Mouse (Mus musculus): ENCODE data around the gene Wdr35. TPM values are rescaled to one million over a fixed set of nuclear protein-coding genes. Genes with fewer than 3 reads are reported as not detected.

Gene Wdr35
- polyA plus RNA-seq, 1 experiment: 16.6 TPM

DNA sequence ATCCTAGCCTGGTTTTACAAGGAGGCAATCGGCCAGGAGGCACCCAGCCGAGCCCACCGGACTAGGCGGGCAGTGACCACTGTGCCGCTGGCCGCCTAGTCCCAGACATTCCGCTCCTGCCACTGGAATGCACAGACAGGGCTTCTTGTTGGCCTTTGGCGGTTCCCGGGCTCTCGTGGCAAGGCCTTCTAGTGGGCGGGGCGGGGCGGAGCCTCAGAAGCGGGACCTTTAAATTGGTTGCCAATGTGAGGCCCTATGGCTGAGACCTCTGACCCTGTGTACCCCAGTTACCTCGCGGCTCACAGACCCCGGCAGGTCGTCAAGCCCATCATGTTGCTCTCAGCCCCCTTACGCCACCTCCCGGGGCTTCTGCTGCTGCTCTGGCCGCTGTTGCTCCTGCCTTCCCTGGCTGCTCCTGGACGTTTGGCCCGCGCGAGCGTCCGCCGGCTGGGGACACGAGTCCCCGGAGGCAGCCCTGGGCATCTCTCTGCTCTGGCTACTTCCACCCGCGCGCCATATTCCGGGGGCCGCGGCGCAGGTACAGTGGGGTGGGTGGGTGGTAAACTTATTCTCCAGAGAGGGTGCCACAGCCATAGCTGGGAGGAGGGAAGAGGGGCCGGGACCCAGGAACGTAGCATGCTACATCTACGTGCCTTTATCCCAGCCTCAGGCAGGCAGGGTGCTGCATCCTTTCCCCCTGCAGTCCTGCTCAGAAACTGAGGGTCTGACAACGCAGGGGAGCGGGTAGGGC, 25.8 kb upstream of the Wdr35 start, which contains the start of gene Matn3:
Gene Matn3, plus strand, starts transcription at position 216 of the 751 bp plus-strand sequence.
- DNase-seq (ENCODE audit: low read depth): peak; percentile 72
- TF ChIP-seq CTCF (IDR thresholded peaks at IDR 0.05; ENCODE audit: borderline replicate concordance, extremely low read depth, insufficient read depth, insufficient read length): no peak
- no peak for TF ChIP-seq POLR2A (IDR thresholded peaks at IDR 0.05; ENCODE audit: borderline replicate concordance, extremely low read depth, insufficient read depth, insufficient read length, poor library complexity, severe bottlenecking)

DNA sequence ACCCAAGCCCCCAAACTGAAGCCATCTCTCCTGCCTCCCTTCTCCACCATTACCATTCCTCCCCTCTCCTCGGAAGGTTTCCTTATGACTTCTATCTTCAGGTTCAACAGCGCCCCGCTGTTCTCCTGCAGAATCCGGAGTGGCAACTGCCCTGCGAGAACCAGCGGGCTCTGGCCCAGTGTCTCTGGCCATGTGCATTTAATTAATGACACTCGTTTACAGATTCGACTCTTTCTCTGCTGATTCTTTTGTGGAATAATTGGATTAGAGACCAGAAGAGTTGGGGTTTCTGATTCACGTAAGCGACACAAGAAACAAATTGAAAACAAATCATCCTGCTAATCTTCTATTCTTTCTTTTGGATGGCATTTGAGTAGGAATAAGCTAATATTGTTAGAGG, 20.6 kb upstream of the Wdr35 start:
- TF ChIP-seq CTCF (IDR thresholded peaks at IDR 0.05; ENCODE audit: borderline replicate concordance, extremely low read depth, insufficient read depth, insufficient read length) (no peak), POLR2A (IDR thresholded peaks at IDR 0.05; ENCODE audit: borderline replicate concordance, extremely low read depth, insufficient read depth, insufficient read length, poor library complexity, severe bottlenecking) (no peak)
- no peak for DNase-seq (ENCODE audit: low read depth)

DNA sequence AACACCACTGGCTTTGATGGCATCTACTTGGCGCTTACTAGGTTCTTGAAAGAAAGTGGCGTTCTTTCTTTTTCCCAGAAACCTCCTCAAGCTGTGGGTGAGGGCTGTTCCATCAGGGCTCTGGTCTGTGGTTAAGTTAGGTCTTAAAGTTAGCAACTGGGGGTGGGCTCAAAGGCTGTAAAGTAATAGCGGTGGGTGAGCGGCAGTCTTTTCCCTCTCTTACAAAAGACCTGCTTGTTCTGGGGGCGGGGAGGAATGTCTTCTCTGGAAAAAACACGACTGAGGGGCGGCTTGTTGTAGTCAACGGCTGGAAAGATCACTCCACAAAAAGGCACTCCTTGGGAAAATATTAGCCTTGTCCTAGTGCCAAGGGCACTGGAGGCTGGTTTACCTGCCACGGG, 19.5 kb upstream of the Wdr35 start:
- TF ChIP-seq CTCF (IDR thresholded peaks at IDR 0.05; ENCODE audit: borderline replicate concordance, extremely low read depth, insufficient read depth, insufficient read length) (no peak), POLR2A (IDR thresholded peaks at IDR 0.05; ENCODE audit: borderline replicate concordance, extremely low read depth, insufficient read depth, insufficient read length, poor library complexity, severe bottlenecking) (no peak)
- DNase-seq (ENCODE audit: low read depth): no peak

DNA sequence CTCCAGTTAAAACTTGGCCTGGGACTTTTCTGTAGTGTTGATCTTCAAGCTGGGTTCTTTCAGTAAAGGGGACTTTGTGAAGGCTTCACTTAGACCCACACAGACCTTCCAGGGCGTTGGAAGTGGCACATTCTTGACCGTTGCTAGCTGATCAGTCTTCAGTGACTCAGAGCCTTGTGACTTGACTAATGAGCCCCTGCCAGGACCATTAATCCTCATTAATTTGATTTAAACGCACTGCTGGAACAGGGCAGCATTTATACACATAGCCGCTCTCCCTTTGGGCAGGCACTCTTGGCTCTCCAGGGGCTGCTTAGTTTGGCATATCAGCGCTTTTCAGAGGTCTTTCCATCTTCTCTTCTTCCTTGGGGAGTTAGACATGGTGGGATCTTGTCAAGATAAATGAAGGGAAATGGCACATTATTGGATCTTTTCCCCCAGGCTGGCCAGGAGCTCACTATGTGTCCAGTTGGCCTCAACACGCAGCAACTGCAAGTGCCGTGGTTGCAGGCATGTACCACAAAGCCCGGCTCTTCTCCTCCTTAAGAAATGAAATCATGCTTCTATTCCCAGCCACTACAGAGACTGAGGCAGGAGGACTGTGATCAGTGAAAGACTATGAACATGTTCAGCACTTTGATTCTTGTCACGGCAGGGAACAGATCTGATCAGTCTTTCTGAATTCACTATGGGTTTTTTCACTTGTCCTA, 11.9 kb upstream of the Wdr35 start:
- TF ChIP-seq CTCF (IDR thresholded peaks at IDR 0.05; ENCODE audit: borderline replicate concordance, extremely low read depth, insufficient read depth, insufficient read length) (no peak), POLR2A (IDR thresholded peaks at IDR 0.05; ENCODE audit: borderline replicate concordance, extremely low read depth, insufficient read depth, insufficient read length, poor library complexity, severe bottlenecking) (no peak)
- peak; percentile 18 for DNase-seq (ENCODE audit: low read depth)

DNA sequence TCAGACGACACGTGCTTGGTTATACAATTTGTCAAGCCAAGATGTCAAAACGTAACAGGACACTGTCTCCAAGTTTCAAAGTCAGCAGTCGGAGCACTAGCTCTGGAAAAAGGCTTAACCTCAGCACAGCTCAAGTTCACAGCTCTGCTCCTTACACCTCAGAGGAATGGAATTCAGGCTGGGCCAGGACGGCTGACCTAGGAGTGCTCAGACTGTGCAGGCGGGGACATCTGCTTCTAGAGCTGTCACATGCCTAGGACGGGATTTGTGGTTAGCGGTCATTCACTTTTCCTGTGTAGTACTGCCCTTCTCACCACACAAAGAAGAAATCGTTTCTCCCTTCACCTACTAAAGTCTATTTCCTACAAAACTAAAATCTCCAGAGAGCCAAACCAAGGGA, 3.9 kb upstream of the Wdr35 start:
- peak; percentile 20 for DNase-seq (ENCODE audit: low read depth)
- no peak for TF ChIP-seq POLR2A (IDR thresholded peaks at IDR 0.05; ENCODE audit: borderline replicate concordance, extremely low read depth, insufficient read depth, insufficient read length, poor library complexity, severe bottlenecking)

DNA sequence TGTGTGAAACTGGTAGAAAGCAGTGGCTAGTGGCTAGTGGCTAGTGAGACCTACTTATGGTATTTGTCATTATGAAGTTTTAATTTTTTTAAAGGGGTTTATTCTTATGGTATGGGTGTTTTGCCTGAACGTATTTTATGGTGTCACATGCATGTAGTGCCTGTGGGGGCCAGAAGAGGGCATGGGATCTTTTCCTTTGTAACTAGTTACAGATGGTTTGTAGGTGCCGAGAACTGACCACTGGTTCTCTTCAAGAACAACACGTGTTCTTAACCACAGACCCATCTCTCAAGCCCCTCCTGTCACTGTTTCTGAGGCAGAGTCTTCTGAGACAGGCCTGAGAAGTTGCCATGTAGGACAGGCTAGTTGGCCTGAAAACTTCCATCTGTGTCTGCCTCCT, 1.4 kb downstream of the Wdr35 start:
- no peak for TF ChIP-seq CTCF (IDR thresholded peaks at IDR 0.05; ENCODE audit: borderline replicate concordance, extremely low read depth, insufficient read depth, insufficient read length)
- TF ChIP-seq POLR2A (IDR thresholded peaks at IDR 0.05; ENCODE audit: borderline replicate concordance, extremely low read depth, insufficient read depth, insufficient read length, poor library complexity, severe bottlenecking): no peak
- DNase-seq (ENCODE audit: low read depth): no peak

DNA sequence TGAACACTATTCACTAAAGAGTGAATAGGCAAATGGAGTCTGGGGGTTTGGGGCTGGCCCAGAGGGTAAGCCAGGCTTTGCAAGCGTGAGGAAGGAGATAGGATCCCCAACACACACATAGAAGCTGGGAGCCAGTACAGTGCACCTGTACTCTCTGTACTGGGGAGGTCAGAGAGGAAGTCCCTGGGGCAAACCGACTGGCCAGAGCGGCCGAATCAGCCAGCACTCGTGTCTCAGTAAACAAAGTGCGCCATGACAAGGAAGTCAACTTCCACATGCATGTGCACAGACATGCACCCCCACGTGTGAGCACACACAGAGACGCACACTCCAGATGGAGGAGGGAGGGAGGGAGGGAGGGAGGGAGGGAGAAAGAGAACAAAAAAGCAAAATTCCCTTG, 19.5 kb downstream of the Wdr35 start:
- TF ChIP-seq POLR2A (IDR thresholded peaks at IDR 0.05; ENCODE audit: borderline replicate concordance, extremely low read depth, insufficient read depth, insufficient read length, poor library complexity, severe bottlenecking): no peak
- no peak for TF ChIP-seq CTCF (IDR thresholded peaks at IDR 0.05; ENCODE audit: borderline replicate concordance, extremely low read depth, insufficient read depth, insufficient read length)
- no peak for DNase-seq (ENCODE audit: low read depth)

DNA sequence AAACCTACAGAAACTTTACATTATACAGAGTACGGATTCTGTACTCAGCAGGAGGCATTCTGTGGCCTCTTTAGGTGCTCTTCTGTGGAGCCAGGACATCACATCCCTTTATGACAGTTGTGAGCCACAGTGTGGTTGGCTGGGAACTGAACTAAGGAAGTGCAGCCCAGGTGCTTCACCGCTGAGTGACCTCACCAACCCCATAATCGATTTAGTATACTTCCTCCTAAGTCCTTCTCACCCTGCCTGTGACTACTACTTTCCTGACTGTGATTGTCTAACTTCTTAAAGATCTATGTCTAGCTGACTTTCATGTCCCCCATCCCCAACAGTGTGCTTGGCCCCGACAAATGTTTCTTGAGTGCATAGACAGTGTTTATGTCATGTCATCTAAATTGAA, 24.6 kb downstream of the Wdr35 start:
- DNase-seq (ENCODE audit: low read depth): no peak
- TF ChIP-seq CTCF (IDR thresholded peaks at IDR 0.05; ENCODE audit: borderline replicate concordance, extremely low read depth, insufficient read depth, insufficient read length) (no peak), POLR2A (IDR thresholded peaks at IDR 0.05; ENCODE audit: borderline replicate concordance, extremely low read depth, insufficient read depth, insufficient read length, poor library complexity, severe bottlenecking) (no peak)

DNA sequence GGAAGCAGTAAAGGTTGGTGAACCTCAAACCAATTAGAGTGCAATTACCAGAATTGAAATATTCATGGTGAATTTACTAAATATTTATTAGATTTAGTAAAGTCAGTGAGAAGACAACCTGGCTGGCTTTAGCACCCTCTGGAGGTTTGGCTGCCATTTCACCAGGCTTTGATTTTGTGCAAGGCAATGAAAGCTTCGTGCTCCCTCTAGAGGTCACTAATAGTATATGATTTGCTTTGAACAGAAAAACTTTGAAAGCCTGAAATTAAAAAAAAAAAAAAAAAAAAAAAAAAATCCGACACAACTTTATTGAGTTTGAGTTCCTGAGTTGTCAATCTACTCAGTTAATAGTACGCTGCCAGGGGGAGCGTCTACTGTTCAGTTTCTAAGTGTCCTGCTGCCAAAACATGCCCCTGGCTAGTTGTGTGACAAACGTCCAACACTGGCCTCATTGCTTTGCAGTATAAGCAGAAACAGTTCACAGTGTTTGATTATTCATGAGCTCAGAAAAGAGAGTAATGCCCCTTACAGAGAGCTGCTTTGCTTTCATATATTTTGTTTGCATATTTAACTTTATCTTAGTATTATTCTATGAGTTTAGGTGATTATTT, 28.5 kb downstream of the Wdr35 start:
- TF ChIP-seq POLR2A (IDR thresholded peaks at IDR 0.05; ENCODE audit: borderline replicate concordance, extremely low read depth, insufficient read depth, insufficient read length, poor library complexity, severe bottlenecking) (no peak), CTCF (IDR thresholded peaks at IDR 0.05; ENCODE audit: borderline replicate concordance, extremely low read depth, insufficient read depth, insufficient read length) (peak; percentile 80)
- peak; percentile 94 for DNase-seq (ENCODE audit: low read depth)

DNA sequence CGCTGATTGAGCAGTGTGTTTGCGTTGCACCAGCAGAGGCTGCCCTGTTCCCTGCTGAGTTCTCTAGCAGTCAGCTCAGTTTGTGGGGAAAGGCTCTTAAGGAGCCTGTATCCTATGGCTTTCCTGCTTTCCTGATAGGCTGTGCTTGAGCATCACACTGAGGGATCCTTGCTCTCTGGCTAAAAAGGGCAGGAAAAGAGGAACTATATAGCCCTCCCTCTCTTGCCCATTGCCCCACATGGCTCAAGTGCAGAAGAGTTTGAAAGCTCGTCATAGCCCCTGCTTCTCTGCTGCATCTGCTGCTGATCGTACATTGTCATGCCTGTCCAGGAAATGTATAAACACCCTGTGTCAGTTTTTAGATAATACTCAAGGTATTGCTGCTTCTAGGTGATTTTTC, 33.5 kb downstream of the Wdr35 start:
- TF ChIP-seq CTCF (IDR thresholded peaks at IDR 0.05; ENCODE audit: borderline replicate concordance, extremely low read depth, insufficient read depth, insufficient read length): no peak
- TF ChIP-seq POLR2A (IDR thresholded peaks at IDR 0.05; ENCODE audit: borderline replicate concordance, extremely low read depth, insufficient read depth, insufficient read length, poor library complexity, severe bottlenecking): no peak
- peak; percentile 5 for DNase-seq (ENCODE audit: low read depth)

DNA sequence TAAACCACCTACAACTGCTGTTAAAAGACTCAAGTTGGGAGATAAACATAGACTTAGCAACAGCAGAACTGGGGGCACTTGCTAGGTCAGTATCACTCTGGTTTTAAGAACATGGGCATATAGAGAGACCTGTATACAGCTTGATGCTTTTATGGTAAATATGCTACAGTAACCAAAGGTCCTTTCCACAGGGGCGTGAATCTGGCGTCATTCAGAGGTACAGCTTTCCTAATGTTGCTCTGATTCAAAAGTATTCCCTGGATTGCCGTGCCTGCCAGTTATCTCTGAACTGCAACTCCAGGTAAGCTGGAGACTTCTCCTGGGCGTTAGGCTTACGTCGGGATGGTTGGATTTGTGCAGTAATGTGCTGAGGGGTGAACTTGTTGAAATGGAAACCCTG, 34.1 kb downstream of the Wdr35 start:
- TF ChIP-seq POLR2A (IDR thresholded peaks at IDR 0.05; ENCODE audit: borderline replicate concordance, extremely low read depth, insufficient read depth, insufficient read length, poor library complexity, severe bottlenecking) (no peak), CTCF (IDR thresholded peaks at IDR 0.05; ENCODE audit: borderline replicate concordance, extremely low read depth, insufficient read depth, insufficient read length) (no peak)

More for the DNA sequence above, 34.1 kb downstream of the Wdr35 start:
- DNase-seq (ENCODE audit: low read depth): no peak

All from brain, embryonic 14.5 days (tissue).